Mouse (Mus musculus) spleen, adult 2 months (tissue): ENCODE results near the gene Taf15. TPM values are rescaled to one million over a fixed set of nuclear protein-coding genes. Genes with fewer than 3 reads are reported as not detected.

Source experiments
- DNase-seq, 2 experiments: peaks; one replicate each; pipeline versions ENCODE4 v3.0.0 to v3.0.0-alpha.2; 2012 to 2021; ENCODE audit warnings: low spot score in 2 of 2, low read depth in 1 of 2
- H3K27ac ChIP-seq: fragments of 200-500 bp; 2 replicates; pipeline ENCODE4 v1.5.1; 2012; ENCODE audit warnings: low read length, inconsistent platforms; ENCODE audit not compliant: insufficient read depth
- H3K27me3 ChIP-seq: fragments of 200-500 bp; 2 replicates; pipeline ENCODE4 v1.6.1; 2012; ENCODE audit warnings: mild to moderate bottlenecking, moderate library complexity, low read length, inconsistent platforms; ENCODE audit not compliant: control insufficient read depth, insufficient read depth
- H3K36me3 ChIP-seq: fragments of 200-500 bp; 2 replicates; pipeline ENCODE4 v1.6.1; 2012; ENCODE audit warnings: mild to moderate bottlenecking, low read length, inconsistent platforms; ENCODE audit not compliant: control insufficient read depth, insufficient read depth
- H3K4me1 ChIP-seq: fragments of 200-500 bp; 2 replicates; pipeline ENCODE4 v1.6.1; 2011; ENCODE audit warnings: inconsistent platforms; ENCODE audit not compliant: control insufficient read depth, insufficient read depth, insufficient read length
- H3K4me3 ChIP-seq: fragments of 200-500 bp; 2 replicates; pipeline ENCODE4 v1.5.1; 2011; ENCODE audit warnings: mild to moderate bottlenecking, inconsistent platforms; ENCODE audit not compliant: insufficient read depth, insufficient read length; ENCODE audit errors: extremely low read depth
- CTCF ChIP-seq: fragments of 200-500 bp; IDR thresholded peaks from 2 replicates; pipeline ENCODE4 v1.5.1; 2011; ENCODE audit warnings: mild to moderate bottlenecking, inconsistent platforms; ENCODE audit not compliant: insufficient read depth, insufficient read length, insufficient replicate concordance; ENCODE audit errors: extremely low read depth
- POLR2A ChIP-seq: fragments of 200-500 bp; IDR thresholded peaks from 2 replicates; pipeline ENCODE4 v1.6.1; 2011; ENCODE audit warnings: low read depth, low read length, inconsistent platforms
- WGBS: fragments of 180-500 bp; shearing (Covaris S2); methylation state at CpG from one replicate; pipeline ENCODE4 v1.1.7; 2018; 5-methylcytosine and 5-hydroxymethylcytosine counted together
- polyA plus RNA-seq: library from polyadenylated mRNA; depleted of rRNA; stranded (reverse); fragments of >200 nt; gene quantifications from 2 replicates; pipeline ENCODE4 v1.2.3, GENCODE M21; 2012; rRNA removed

Taf15 gene
- polyA plus RNA-seq, 1 experiment, result 8.9 TPM

- peaks cover 7% of the 10 kb centered on the region; the same call in 1 of the 2 replicates for H3K4me1 ChIP-seq
- WGBS, result 84% methylated on average over 5 of the region's 5 CpGs
- H3K27me3 ChIP-seq, result no peaks in the 10 kb centered on the region
- no peaks in the 10 kb centered on the region for H3K36me3 ChIP-seq
- TF ChIP-seq CTCF (no peak), POLR2A (no peak)
- no peak overlapping the region for H3K4me3 ChIP-seq
- no peak overlapping the region for H3K27ac ChIP-seq
- no peak for DNase-seq
These were observed 78.8 kb downstream of the Taf15 start for GRCm38 (mm10) chr11:83551668-83552067.

Other genes starting within 250 kb of the Taf15 start
- 2.2 and 6.3 TPM in 2 replicates for gene Slfn14, start 186.4 kb upstream of the Taf15 start, polyA plus RNA-seq
- 25.6 and 26.1 TPM in 2 replicates for gene Ap2b1, start 174.1 kb upstream of the Taf15 start, polyA plus RNA-seq
- 4.8 and 5.5 TPM in 2 replicates for gene Pex12, start 170.5 kb upstream of the Taf15 start, polyA plus RNA-seq
- gene Rasl10b, start 63.9 kb upstream of the Taf15 start, polyA plus RNA-seq, result 0.34 and 0.64 TPM in 2 replicates
- not detected in 2 replicates for gene Gas2l2, start 43.6 kb upstream of the Taf15 start, polyA plus RNA-seq
- 1.3 and 2.1 TPM in 2 replicates for gene 1700020L24Rik, start 35.4 kb upstream of the Taf15 start, polyA plus RNA-seq
- gene Mmp28, start 10.0 kb upstream of the Taf15 start, polyA plus RNA-seq, result 6.3 and 6.4 TPM in 2 replicates
- 0.18 and 0.21 TPM in 2 replicates for gene Heatr9, start 49.1 kb downstream of the Taf15 start, polyA plus RNA-seq
- gene Ccl5, start 57.4 kb downstream of the Taf15 start, polyA plus RNA-seq, result 519 and 769 TPM in 2 replicates
- gene Ccl9, start 105.5 kb downstream of the Taf15 start, polyA plus RNA-seq, result 3.5 TPM in 2 replicates
- 12.5 and 15.6 TPM in 2 replicates for gene Ccl6, start 120.0 kb downstream of the Taf15 start, polyA plus RNA-seq
- not detected in 2 replicates for gene Rpl9-ps1, start 172.5 kb downstream of the Taf15 start, polyA plus RNA-seq
- 5.9 and 7.6 TPM in 2 replicates for gene Ccl3, start 176.3 kb downstream of the Taf15 start, polyA plus RNA-seq
- gene Ccl4, start 189.5 kb downstream of the Taf15 start, polyA plus RNA-seq, result 3.8 and 5.1 TPM in 2 replicates
- gene Wfdc17, start 230.9 kb downstream of the Taf15 start, polyA plus RNA-seq, result 4.2 and 4.8 TPM in 2 replicates
- not detected in 2 replicates for gene Wfdc18, start 235.9 kb downstream of the Taf15 start, polyA plus RNA-seq